Mouse (Mus musculus): ENCODE data around the gene Gdi1. TPM values are rescaled to one million over a fixed set of nuclear protein-coding genes. Genes with fewer than 3 reads are reported as not detected.

Gene Gdi1
- polyA plus RNA-seq, 1 experiment, result 160 TPM

DNA sequence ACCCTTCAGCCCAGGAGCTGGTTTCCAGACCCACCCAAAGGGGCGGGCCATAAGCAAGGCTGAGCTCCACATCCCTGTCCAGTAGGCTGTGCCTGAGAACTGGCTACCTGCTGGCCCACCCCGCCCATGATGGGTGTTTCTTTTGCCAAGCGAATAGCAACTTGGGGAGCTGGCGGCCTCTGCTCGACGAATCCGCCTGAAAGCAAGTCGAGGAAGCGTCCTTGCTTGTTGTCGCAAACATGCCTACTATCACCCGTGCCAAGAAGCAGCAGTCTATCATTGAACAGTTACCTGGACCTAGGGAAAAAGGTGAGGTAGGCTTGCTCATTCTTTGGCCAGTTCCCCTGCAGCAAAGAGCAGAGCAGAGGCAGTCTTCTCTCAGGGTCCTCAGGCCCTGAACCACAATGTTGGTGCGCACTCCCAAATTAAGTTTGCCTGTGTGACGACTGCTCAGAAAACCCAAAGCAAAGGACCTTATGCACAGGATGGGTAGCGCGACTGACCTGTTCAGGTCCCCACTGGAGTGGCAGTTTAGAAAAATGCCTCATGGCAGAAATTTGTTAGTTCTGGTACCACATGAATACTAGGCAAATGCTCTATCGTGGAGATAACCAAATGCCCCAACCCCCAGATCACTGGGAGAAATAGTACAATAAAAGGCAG is 22.9 kb upstream of the Gdi1 start, which contains the start of the genes Taz and Dnase1l1:
Taz (plus strand) TSS at position 181 of the 663 bp plus-strand sequence.
Dnase1l1 (minus strand) TSS at position 606 of the 663 bp plus-strand sequence.
- Histone ChIP-seq H3K4me1 (ENCODE audit: control insufficient read depth, insufficient read depth, low read length) (peaks cover 16% of the 10 kb centered on the region), H3K27ac (ENCODE audit: insufficient read depth, low read depth, low read length) (peak within 1 kb of the TSS; percentile 90), H3K4me3 (ENCODE audit: insufficient read depth, low read length) (peak within 1 kb of the TSS; percentile 82)
- TF ChIP-seq POLR2A (IDR thresholded peaks at IDR 0.05; ENCODE audit: borderline replicate concordance, low read depth, low read length) (no peak), CTCF (IDR thresholded peaks at IDR 0.05; ENCODE audit: low read depth, low read length) (no peak)

DNA sequence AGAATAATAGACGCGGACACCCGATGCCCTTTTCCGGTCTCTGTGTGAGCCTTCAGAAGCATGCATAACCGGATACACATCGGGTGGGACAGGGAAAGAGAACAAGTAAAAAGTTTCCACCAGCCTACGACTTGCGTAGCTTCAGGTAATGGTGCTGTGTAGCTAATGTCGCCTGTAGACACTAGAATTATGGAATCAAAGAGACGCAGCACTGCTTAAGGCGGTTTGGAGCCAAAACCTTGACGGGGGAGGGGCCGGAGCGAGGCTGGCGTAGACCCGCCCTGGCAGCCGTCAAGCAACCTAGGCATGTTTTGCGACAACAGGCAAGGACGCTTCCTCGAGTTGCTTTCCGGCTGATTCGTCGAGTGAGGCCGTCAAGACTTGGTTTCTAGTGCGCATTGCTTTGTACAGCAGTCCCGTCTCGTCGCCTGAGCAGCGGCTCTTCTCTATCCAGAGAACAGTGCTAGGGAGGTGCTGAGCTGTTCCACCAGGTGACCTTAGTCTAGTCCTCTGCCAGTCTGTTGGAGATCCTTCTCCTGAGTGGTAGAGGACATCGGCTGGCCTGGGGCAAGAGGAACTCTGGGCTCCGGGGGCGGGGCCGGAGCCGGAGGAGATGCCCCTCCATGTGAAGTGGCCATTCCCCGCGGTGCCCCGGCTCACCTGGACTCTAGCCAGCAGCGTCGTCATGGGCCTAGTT is 22.3 kb upstream of the Gdi1 start:
- Histone ChIP-seq H3K4me1 (ENCODE audit: control insufficient read depth, insufficient read depth, low read length) (peaks cover 9% of the 10 kb centered on the region), H3K27ac (ENCODE audit: insufficient read depth, low read depth, low read length) (peak overlapping the region; percentile 83), H3K4me3 (ENCODE audit: insufficient read depth, low read length) (peak overlapping the region; percentile 82)
- TF ChIP-seq CTCF (IDR thresholded peaks at IDR 0.05; ENCODE audit: low read depth, low read length) (no peak), POLR2A (IDR thresholded peaks at IDR 0.05; ENCODE audit: borderline replicate concordance, low read depth, low read length) (no peak)

DNA sequence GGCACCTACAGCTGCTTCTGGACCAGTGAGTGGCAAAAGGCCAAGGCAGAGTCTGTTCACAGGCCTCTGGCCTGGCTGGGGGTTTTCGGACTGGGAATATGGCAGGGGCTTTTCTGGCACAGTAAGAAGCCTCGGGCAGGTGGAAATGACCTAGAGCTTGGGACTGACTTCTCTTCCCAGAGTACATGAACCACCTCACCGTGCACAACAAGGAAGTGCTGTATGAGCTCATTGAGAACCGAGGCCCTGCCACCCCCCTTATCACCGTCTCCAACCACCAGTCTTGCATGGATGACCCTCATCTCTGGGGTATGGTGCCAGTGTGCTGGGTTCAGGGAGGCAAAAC is 21.7 kb upstream of the Gdi1 start:
- TF ChIP-seq CTCF (IDR thresholded peaks at IDR 0.05; ENCODE audit: low read depth, low read length), result no peak
- no peak for TF ChIP-seq POLR2A (IDR thresholded peaks at IDR 0.05; ENCODE audit: borderline replicate concordance, low read depth, low read length)
- H3K4me3 ChIP-seq (ENCODE audit: insufficient read depth, low read length), result peak overlapping the region; percentile 82
- H3K27ac ChIP-seq (ENCODE audit: insufficient read depth, low read depth, low read length), result peak overlapping the region; percentile 83
- peaks cover 9% of the 10 kb centered on the region; the same call in 1 of the 2 replicates for H3K4me1 ChIP-seq (ENCODE audit: control insufficient read depth, insufficient read depth, low read length)

DNA sequence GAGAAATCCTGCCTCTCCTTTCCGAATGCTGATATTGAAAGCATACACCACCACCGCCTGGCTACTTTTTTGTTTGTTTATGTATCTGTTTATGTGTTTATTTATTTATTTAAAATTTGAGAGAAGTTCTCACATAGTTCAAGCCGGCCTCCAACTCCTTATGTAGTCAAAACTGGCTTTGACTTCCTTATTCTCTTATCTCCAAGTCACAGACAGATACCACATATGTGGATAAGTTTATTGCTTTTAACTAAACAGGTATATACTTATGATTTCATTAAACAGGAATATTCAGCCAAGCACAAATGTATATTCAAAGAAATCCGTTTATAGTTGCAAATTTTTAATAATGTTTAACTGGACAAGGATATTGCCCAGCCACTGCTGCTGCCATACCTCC is 11.4 kb upstream of the Gdi1 start:
- Histone ChIP-seq H3K27ac (ENCODE audit: insufficient read depth, low read depth, low read length) (no peak overlapping the region), H3K4me3 (ENCODE audit: insufficient read depth, low read length) (no peak overlapping the region), H3K4me1 (ENCODE audit: control insufficient read depth, insufficient read depth, low read length) (peaks cover 1% of the 10 kb centered on the region)
- TF ChIP-seq POLR2A (IDR thresholded peaks at IDR 0.05; ENCODE audit: borderline replicate concordance, low read depth, low read length), result no peak
- no peak for TF ChIP-seq CTCF (IDR thresholded peaks at IDR 0.05; ENCODE audit: low read depth, low read length)

DNA sequence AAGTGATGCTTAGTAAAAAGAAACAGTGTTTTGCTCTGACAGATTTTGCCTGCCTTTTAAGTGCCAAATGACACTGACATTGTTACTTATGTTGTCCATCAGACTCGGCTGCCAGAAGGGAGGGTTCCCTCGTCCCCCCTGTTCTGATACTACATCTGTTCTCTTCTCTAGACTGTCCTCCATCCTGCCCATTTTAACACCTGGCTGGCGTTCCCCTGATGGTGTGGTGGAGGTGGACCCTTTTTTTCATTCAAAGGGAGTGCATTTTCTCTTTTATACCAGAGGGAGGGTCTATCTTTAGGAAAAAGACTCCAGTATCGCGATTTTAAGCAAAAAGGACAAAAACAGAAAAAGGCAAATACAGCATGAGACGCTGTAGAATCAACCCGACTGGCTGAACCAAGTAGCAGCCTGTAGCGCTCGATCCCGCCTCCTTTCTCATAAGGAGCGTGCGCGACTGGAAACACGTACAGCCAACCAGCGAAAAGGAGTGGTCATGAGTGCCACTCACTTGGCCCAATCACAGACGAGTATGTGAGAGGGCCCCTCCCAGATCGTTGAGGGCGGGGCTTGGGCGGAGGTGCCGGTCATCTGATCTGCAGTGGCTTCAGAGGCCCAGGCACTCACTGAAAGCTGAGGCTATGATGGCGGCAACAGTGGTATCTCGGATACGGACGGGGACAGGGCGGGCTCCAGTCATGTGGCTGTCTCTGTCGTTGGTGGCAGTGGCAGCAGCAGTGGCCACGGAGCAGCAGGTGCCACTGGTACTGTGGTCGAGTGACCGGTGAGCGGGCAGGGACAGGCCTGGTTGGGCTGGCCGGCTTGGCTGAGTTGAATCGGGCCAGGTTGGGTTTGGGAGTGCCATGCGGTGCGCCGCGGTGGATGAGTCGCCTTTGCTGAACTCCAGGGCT is 8.0 kb upstream of the Gdi1 start, which contains the start of gene Atp6ap1:
Atp6ap1 (plus strand) TSS at position 560 of the 911 bp plus-strand sequence.
- H3K4me1 ChIP-seq (ENCODE audit: control insufficient read depth, insufficient read depth, low read length), result peaks cover 23% of the 10 kb centered on the region
- peak within 1 kb of the TSS; percentile 56 for H3K27ac ChIP-seq (ENCODE audit: insufficient read depth, low read depth, low read length)
- H3K4me3 ChIP-seq (ENCODE audit: insufficient read depth, low read length), result peak within 1 kb of the TSS; percentile 93
- TF ChIP-seq CTCF (IDR thresholded peaks at IDR 0.05; ENCODE audit: low read depth, low read length) (no peak), POLR2A (IDR thresholded peaks at IDR 0.05; ENCODE audit: borderline replicate concordance, low read depth, low read length) (no peak)

DNA sequence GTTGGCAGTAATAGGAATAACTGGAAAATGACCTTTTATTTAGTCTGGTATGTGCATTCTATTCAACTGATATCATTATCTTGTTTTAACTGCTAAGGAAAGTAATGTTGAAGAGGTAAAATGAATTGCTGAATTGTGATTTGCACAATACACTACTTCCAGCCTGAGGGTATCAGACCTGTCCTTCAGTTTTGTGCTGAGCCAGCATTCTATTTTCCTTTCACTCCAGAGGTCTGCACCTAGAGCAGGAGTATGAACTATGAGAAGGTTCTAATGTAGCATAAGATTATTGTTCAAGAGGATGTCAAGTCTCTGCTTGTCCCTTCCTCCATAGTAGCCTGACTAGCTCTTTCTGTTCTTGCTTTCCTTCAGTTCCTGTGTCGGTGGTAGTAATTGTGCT is 6.5 kb upstream of the Gdi1 start:
- no peak for TF ChIP-seq CTCF (IDR thresholded peaks at IDR 0.05; ENCODE audit: low read depth, low read length)
- peak overlapping the region; percentile 36 for H3K4me3 ChIP-seq (ENCODE audit: insufficient read depth, low read length)
- H3K27ac ChIP-seq (ENCODE audit: insufficient read depth, low read depth, low read length), result peak overlapping the region; percentile 26
- H3K4me1 ChIP-seq (ENCODE audit: control insufficient read depth, insufficient read depth, low read length), result peaks cover 28% of the 10 kb centered on the region

DNA sequence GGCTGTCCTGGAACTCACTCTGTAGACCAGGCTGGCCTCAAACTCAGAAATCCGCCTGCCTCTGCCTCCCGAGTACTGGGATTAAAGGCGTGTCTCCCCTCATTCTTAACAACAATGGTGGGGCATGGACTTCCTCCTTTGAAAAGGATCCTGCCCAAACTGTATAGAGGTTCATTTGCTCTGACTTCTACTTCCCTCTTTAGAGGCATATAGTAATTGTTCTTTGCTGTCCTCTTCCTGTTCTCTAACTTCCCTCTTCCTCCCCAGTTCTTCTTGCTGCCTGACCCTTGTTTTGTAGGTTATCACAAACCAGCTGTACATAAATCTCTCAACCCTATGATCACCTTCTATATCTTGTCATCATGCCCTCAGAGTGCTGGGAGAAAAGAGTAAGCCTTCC is 5.1 kb upstream of the Gdi1 start:
- H3K27ac ChIP-seq (ENCODE audit: insufficient read depth, low read depth, low read length), result peak overlapping the region; percentile 87
- peak overlapping the region; percentile 24 for H3K4me3 ChIP-seq (ENCODE audit: insufficient read depth, low read length)
- peaks cover 33% of the 10 kb centered on the region for H3K4me1 ChIP-seq (ENCODE audit: control insufficient read depth, insufficient read depth, low read length)
- TF ChIP-seq CTCF (IDR thresholded peaks at IDR 0.05; ENCODE audit: low read depth, low read length) (no peak), POLR2A (IDR thresholded peaks at IDR 0.05; ENCODE audit: borderline replicate concordance, low read depth, low read length) (no peak)

DNA sequence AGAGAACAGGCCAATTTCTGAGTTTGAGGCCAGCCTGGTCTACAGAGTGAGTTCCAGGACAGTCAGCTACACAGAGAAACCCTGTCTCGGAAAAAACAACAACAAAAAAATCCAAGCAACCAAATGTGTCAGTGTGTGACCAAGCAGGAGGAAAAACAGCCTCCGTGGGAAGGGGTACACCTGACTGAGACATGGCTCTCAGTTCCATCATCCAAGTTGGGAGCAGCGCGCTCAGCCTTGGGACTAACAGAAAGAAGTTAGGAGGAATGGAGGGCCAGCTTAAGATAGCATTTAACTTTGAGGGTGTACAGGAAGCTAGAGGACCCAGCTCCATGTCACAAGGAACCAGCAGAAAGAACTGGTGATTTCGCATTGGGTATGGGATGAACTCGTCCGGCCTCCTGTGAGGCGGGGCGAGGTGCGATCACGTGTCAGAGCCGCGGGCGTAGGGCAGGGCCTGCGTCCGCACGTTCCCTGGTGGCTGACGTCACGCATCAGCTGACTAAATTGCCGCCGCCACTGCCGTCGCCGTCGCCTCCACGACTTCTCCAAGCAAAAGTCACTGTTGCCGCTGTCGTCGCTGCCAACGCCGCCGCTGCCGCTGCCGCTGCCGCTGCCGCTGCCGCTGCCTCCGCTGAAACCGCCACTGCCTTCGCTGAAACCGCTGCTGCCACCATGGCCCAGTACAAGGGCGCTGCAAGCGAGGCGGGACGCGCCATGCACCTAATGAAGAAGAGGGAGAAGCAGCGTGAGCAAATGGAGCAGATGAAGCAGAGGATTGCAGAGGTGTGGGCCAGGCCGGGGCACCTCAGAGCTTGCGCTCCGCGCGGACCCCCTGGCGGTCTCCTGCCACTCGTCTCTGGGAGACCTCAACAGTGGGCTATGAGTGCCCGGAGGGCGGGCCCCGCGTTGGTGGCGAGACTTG is 8.0 kb downstream of the Gdi1 start, which contains the start of gene Fam50a:
Fam50a (plus strand) TSS at position 494 of the 925 bp plus-strand sequence.
- TF ChIP-seq POLR2A (IDR thresholded peaks at IDR 0.05; ENCODE audit: borderline replicate concordance, low read depth, low read length) (no peak), CTCF (IDR thresholded peaks at IDR 0.05; ENCODE audit: low read depth, low read length) (no peak)
- H3K4me1 ChIP-seq (ENCODE audit: control insufficient read depth, insufficient read depth, low read length), result peaks cover 19% of the 10 kb centered on the region
- peak within 1 kb of the TSS; percentile 90 for H3K27ac ChIP-seq (ENCODE audit: insufficient read depth, low read depth, low read length)
- H3K4me3 ChIP-seq (ENCODE audit: insufficient read depth, low read length), result peak within 1 kb of the TSS; percentile 91
